Mouse (Mus musculus): ENCODE results near the gene Olfr1289.

Gene Olfr1289

DNA sequence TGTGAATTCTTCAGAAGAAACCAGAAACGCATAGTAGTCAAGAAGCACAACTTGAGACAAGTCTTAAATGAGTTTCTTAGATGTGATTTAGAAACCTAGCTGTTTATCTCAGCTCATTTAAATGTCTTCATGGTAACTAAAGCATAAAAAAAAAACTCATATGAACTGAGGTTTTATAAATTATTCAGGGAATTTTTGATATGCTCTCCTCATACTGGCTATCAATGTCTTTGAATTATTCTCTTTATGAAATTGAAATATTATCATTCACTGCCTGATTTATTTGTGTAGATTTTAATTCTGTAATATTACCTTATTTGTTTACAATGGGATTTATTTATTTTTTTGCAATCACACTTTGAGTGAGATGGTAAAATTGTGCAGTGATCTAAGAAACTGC lies at the start of gene Olfr1289:
Olfr1289 (plus strand) TSS at position 301 of the 400 bp plus-strand sequence.
- POLR2A ChIA-PET = no interaction called here
- CTCF ChIA-PET = no interaction called here

DNA sequence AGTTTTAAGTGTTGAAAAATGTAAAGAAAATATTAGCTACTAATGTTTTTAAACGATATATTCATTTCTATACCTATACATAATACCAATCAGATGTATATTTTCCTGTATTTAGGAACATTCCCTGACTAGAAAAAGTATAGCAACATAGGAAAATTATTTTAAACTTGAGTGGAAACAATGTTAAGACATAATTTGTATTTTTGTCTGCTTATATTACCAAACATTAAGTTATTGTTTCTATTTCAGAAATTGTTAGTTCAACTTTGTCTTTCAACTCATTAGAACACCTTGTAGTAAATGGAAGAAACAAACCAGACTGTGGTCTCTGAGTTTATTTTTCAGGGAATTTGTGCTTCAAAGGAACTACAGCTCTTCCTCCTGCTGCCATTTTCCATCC lies 31.8 kb upstream of the Olfr1289 start, which contains the start of gene Olfr1287:
Olfr1287 (plus strand) TSS at position 301 of the 400 bp plus-strand sequence.
- ChIA-PET POLR2A (no interaction called here), CTCF (no interaction called here)

DNA sequence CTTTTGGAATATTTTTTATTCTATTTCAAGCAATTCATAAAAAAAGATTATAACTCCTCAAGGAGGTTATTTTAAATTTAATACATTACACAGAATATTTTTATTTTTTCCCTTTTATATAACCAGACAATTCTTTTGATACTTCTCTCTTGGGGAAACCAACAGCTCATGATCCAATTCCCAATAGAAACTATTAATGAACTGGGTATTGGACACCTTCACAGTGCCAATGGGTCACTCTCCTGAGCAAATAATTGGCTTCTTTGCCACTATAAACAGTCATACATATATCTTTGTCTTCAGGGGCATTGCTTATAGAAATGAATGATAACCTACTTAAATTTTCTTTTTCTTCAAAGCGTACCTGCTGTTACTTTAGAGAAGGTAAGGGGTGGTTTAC lies 6.8 kb upstream of the Olfr1289 start, which contains the start of gene Olfr1288:
Olfr1288 (plus strand) TSS at position 301 of the 400 bp plus-strand sequence.
- ChIA-PET POLR2A (no interaction called here), CTCF (no interaction called here)

DNA sequence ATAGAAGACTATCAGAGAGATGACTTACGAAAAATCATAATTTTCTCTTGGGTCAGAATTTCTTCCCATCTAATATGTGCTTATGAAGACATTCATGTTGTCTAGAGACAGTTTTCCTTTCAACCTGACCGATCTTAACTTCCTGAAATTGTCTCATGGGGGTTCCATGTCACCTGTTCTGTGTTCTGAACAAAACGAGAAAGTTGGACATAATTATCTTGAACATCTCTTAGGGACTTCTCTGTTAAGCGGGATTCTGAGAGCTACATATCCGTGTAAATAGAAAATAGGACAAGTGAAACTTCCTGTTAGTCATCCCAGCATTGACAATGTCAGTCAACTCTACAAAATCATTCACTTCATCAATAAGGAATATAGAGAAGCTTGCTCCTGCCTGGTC lies 13.1 kb downstream of the Olfr1289 start, which contains the start of gene Olfr1290:
Olfr1290 (minus strand) TSS at position 101 of the 400 bp plus-strand sequence.
- POLR2A ChIA-PET = no interaction called here
- CTCF ChIA-PET = interaction anchor here in 1 of 4 experiments (0.6 kb wide), 1 partner anchor 884 kb away, joined by 3 read pairs; no protein-coding TSS in a partner anchor

DNA sequence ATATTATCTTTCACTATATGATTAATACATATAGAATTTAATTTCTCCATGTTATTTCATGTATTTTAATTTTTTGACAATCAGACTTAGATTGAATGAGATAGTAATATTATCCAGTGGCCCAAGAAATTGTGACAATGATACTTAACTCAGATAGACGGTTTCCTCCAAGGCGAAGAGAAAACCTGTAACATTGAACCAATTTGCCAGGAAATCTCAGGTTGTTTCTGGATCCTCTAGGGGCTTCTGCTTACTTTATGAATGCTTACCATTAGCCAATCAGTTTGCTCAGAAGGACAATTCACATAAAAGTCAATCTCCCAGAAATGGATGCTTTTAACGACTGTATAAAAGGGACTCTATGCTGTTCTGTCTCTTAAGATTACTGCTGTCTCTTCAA lies 16.3 kb downstream of the Olfr1289 start, which contains the start of gene Olfr1291-ps1:
Olfr1291-ps1 (plus strand) TSS at position 301 of the 400 bp plus-strand sequence.
- ChIA-PET POLR2A (no interaction called here), CTCF (no interaction called here)

DNA sequence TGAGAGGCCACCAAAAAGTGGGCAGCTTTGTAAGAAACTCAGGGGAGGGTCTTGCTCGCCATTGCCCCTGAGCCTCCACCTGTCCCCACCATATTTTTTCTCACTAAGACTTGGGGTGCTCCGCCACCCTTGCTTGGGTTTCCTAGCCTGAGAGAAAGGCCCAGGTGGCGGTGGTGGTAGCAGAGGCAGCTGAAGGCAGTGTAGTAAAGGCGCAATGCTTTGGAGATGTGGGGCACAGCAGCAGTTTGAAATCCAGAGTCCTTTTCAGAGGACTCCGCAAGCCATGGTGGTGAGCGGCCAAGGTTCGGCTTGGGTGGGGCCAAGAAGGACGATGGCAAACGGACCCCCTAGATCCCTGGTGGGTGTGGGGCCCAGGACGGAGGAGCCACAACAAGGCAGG lies 36.8 kb downstream of the Olfr1289 start:
- POLR2A ChIA-PET = no interaction called here

DNA sequence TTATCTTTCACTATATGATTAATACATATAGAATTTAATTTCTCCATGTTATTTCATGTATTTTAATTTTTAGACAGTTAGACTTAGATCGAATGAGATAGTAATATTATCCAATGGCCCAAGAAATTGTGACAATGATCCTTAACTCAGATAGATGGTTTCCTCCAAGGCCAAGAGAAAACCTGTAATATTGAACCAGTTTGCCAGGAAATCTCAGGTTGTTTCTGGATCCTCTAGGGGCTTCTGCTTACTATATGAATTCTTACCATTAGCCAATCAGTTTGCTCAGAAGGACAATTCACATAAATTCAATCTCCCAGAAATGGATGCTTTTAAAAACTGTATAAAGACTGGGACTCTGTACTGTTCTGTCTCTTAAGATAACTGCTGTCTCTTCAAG lies 44.3 kb downstream of the Olfr1289 start, which contains the start of gene Olfr1293-ps:
Olfr1293-ps (plus strand) TSS at position 301 of the 400 bp plus-strand sequence.
- ChIA-PET CTCF (no interaction called here), POLR2A (no interaction called here)

More for the DNA sequence above, 36.8 kb downstream of the Olfr1289 start:
- CTCF ChIA-PET = no interaction called here

Measured in embryonic stem cell, embryonic (primary cell).